Mouse (Mus musculus): Measurements from ENCODE around the gene Pum3. TPM values are rescaled to one million over a fixed set of nuclear protein-coding genes. Genes with fewer than 3 reads are reported as not detected.

Gene Pum3
- polyA plus RNA-seq, 1 experiment from 2014 or later = 48.8 TPM

DNA sequence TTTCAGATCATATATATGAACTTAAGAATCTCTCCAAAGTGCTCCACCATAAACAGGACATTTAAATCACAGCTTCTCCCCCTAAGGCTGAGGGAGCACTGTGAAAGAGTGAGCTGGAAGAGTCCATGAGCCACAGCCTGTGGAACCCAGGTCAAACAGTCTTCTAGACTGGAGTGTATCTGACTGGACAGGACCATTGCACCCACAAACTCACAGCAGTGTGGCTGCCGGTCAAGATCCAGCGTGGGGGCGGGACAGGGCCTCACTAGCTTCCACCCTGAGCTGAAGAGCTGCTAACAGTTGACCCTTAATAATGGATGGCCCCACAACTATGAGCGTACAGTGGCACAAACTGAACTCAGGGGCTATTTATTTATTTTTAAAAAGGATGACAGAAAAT is 12.2 kb downstream of the Pum3 start:
- no peaks in the 10 kb centered on the region for H3K27me3 ChIP-seq
- WGBS = 97% methylated on average over 4 of the region's 4 CpGs
- H3K27ac ChIP-seq (replicated peaks) = no peak overlapping the region
- H3K9ac ChIP-seq = no peak overlapping the region
- H3K4me3 ChIP-seq = no peak overlapping the region
- H3K4me2 ChIP-seq = no peak overlapping the region
- H3K9me3 ChIP-seq = no peaks in the 10 kb centered on the region
- no peaks in the 10 kb centered on the region for H3K4me1 ChIP-seq (replicated peaks)
- H3K36me3 ChIP-seq = peaks cover 53% of the 10 kb centered on the region
- no peak for ATAC-seq (ENCODE audit: low FRiP score, low read depth)

DNA sequence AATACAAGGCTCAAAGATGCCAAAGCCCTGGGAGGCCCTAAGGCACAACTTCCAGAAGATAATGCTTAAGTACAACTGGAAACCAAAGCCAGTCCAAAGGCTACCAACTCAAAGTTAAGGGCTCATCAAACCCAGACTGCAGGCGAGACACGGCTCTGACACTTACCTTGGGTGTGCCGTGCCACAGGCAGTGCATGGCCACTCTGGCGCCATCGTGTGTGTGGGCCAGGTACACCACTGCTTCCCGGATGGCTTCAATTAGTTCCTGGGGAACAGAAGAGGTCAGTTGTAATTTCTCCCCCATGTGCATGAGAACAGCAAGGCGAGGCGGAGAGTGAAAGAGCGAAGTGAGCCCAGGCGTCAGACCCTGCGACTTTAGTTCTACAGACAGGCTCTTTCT is 13.1 kb downstream of the Pum3 start:
- no peak overlapping the region for H3K4me2 ChIP-seq
- 69% methylated on average over 11 of the region's 11 CpGs for WGBS
- H3K9me3 ChIP-seq = no peaks in the 10 kb centered on the region
- H3K9ac ChIP-seq = no peak overlapping the region
- no peak overlapping the region for H3K4me3 ChIP-seq
- H3K4me1 ChIP-seq (replicated peaks) = no peaks in the 10 kb centered on the region
- peaks cover 54% of the 10 kb centered on the region for H3K36me3 ChIP-seq
- no peaks in the 10 kb centered on the region for H3K27me3 ChIP-seq
- no peak overlapping the region for H3K27ac ChIP-seq (replicated peaks)
- no peak for ATAC-seq (ENCODE audit: low FRiP score, low read depth)

DNA sequence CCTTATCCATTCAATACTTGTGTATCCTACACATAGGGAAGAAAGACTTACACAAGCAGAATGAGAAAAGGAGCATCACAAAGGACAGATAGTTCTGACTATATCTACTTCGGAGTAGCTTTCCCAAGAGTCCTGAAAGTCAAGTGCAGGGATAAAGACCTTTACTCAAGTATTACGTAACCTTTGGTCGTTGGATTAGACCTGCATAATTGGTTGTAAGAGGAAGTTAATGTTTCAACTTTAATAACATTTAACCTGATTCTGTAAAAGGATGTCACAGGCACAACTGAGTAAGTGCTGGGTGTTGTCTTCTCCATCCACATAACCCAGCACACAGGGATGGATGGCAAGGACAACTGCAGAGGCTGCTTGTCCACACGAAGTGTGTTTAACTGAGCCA is 18.3 kb downstream of the Pum3 start:
- no peak overlapping the region for H3K4me3 ChIP-seq
- no peak for ATAC-seq (ENCODE audit: low FRiP score, low read depth)
- H3K36me3 ChIP-seq = peaks cover 21% of the 10 kb centered on the region
- H3K9ac ChIP-seq = no peak overlapping the region
- 95% methylated on average over 4 of the region's 4 CpGs for WGBS
- no peaks in the 10 kb centered on the region for H3K27me3 ChIP-seq
- H3K9me3 ChIP-seq = no peaks in the 10 kb centered on the region
- H3K4me2 ChIP-seq = no peak overlapping the region
- no peak overlapping the region for H3K27ac ChIP-seq (replicated peaks)
- no peaks in the 10 kb centered on the region for H3K4me1 ChIP-seq (replicated peaks)

DNA sequence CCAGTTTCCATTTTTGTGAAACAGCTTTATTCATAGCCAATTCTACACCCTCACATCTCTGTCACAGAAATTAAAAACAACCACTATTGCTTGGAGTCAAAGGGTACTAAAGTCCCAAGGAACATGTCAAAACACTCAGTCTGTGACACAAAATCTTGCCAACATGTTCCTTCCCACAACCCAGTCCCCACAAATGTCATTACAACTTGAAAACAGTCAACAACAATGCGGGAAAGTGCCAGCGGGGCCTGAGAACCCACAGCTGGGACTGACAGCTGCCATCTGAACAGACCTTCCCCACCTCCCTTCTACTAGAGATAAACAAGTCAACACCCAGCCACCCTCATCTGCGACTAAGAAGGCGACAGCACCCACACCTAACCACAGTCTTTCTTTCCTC is 18.9 kb downstream of the Pum3 start:
- ATAC-seq (ENCODE audit: low FRiP score, low read depth) = no peak
- WGBS = 91% methylated on average over 4 of the region's 4 CpGs
- no peak overlapping the region for H3K9ac ChIP-seq
- H3K4me2 ChIP-seq = no peak overlapping the region
- no peak overlapping the region for H3K27ac ChIP-seq (replicated peaks)
- no peaks in the 10 kb centered on the region for H3K4me1 ChIP-seq (replicated peaks)
- H3K27me3 ChIP-seq = no peaks in the 10 kb centered on the region
- H3K36me3 ChIP-seq = peaks cover 20% of the 10 kb centered on the region
- H3K9me3 ChIP-seq = no peaks in the 10 kb centered on the region
- no peak overlapping the region for H3K4me3 ChIP-seq

DNA sequence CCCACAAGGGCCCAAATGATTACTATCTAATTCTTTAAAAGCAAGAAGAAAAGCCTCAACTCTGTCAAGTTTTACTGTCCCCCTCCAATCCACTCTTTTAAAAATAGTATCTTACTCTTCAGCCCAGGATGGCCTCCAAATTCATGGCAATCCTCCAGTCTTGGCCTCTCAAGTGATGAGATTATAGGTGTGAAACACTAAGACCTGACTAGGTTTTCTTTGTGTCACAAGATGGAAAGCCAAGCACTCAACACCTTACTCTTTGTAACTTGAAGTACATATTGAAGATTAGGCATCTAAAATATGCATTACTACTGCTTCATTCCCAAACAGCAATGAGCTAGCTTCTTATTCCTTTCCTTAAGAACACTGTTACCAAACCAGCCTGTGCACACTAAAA is 19.8 kb downstream of the Pum3 start:
- Histone ChIP-seq H3K4me3 (no peak overlapping the region), H3K4me2 (no peak overlapping the region), H3K27me3 (no peaks in the 10 kb centered on the region), H3K9ac (no peak overlapping the region), H3K36me3 (peaks cover 20% of the 10 kb centered on the region), H3K9me3 (no peaks in the 10 kb centered on the region), H3K27ac (replicated peaks) (no peak overlapping the region), H3K4me1 (replicated peaks) (no peaks in the 10 kb centered on the region)
- ATAC-seq (ENCODE audit: low FRiP score, low read depth) = no peak

DNA sequence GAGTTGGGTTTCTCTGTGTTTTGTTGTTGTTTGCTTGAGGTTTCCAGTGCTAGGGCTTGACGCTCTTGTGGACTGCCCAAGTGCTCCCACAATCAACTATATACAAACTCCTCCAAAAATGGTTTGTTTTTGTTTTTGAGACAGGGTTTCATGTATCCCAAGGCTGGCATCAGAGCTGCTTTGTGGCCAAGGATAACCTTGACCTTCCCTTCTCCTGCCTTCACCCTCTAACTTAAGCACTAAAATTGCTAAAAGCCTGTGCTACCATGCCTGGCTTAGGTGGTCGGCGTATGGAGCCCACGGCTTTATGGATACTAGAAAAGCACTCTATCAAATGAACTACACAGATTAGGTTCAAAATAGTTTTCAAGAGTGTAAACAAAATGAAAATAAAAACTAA is 20.4 kb downstream of the Pum3 start:
- no peak overlapping the region for H3K27ac ChIP-seq (replicated peaks)
- no peaks in the 10 kb centered on the region for H3K9me3 ChIP-seq
- no peak for ATAC-seq (ENCODE audit: low FRiP score, low read depth)
- no peak overlapping the region for H3K4me3 ChIP-seq
- H3K36me3 ChIP-seq = peaks cover 20% of the 10 kb centered on the region
- no peak overlapping the region for H3K9ac ChIP-seq
- H3K4me1 ChIP-seq (replicated peaks) = no peaks in the 10 kb centered on the region
- 95% methylated on average over 4 of the region's 4 CpGs for WGBS
- H3K4me2 ChIP-seq = no peak overlapping the region
- H3K27me3 ChIP-seq = no peaks in the 10 kb centered on the region

DNA sequence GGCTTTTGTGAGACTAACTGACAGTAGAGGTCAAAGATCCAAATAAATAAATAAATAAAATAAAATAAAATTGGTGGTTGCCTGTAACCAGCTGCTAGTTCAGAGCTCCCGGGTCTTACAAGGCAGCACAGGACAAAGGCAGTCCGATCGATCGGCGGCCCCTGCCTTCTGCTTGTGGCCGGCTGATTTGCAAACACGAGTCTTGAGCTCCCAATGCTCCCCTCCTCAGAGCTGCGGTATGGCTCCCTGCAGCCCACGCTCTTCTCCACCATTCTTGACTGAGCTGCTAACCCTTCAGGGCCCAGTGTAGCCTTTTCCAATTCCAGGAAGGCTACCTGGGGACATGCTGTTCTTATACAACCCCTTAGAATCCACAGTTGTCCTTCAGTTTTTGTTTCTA is 31.8 kb downstream of the Pum3 start:
- Histone ChIP-seq H3K9ac (no peak overlapping the region), H3K9me3 (no peaks in the 10 kb centered on the region), H3K27ac (replicated peaks) (no peak overlapping the region), H3K27me3 (no peaks in the 10 kb centered on the region), H3K4me1 (replicated peaks) (no peaks in the 10 kb centered on the region), H3K4me2 (no peak overlapping the region), H3K36me3 (peaks cover 56% of the 10 kb centered on the region), H3K4me3 (no peak overlapping the region)
- no peak for ATAC-seq (ENCODE audit: low FRiP score, low read depth)
- 62% methylated on average over 9 of the region's 9 CpGs for WGBS

DNA sequence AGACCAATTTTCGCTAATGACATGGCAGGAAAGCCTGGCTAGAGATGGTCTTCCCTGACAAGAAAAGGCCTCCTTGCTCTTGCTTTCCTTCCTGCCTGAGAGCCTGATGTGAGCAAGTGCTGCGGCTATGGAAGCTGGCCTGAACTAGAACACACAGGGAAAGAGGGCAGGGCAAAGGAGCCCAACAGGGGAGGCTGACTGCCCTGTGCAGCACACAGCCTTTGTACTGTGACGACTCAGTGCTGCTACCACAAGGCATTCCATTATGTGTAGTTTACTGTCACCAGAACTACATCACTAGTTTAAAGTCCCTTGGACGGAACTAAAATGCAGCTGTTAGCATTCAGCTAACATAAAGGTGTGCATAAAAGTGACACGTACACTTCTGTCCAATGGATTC is 32.4 kb downstream of the Pum3 start:
- Histone ChIP-seq H3K4me1 (replicated peaks) (no peaks in the 10 kb centered on the region), H3K27ac (replicated peaks) (no peak overlapping the region), H3K9ac (no peak overlapping the region), H3K9me3 (no peaks in the 10 kb centered on the region), H3K36me3 (peaks cover 56% of the 10 kb centered on the region), H3K4me2 (no peak overlapping the region), H3K27me3 (no peaks in the 10 kb centered on the region), H3K4me3 (no peak overlapping the region)
- 78% methylated on average over 5 of the region's 5 CpGs for WGBS
- no peak for ATAC-seq (ENCODE audit: low FRiP score, low read depth)

DNA sequence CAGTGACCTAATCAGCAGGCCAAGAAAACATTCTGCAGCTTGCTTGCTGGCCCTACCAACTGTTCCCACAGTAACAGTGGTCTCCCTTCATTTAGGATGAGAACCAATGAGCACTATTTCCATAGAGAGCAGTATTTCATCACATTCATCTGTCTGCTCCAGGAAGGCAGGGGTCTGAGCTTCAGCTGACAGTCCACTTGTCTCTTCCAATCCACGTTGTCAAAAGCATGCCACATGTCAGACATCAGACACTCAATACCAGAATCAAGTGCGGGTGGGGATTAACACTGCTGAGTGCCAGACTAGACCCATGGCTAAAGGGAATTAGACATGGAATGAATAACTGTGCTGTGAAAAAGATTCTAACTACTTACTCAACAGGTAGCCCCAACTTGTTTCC is 32.9 kb downstream of the Pum3 start:
- Histone ChIP-seq H3K27me3 (no peaks in the 10 kb centered on the region), H3K9me3 (no peaks in the 10 kb centered on the region), H3K4me2 (no peak overlapping the region), H3K9ac (no peak overlapping the region), H3K27ac (replicated peaks) (no peak overlapping the region), H3K4me3 (no peak overlapping the region), H3K4me1 (replicated peaks) (no peaks in the 10 kb centered on the region), H3K36me3 (peaks cover 54% of the 10 kb centered on the region)
- WGBS = 82% methylated on average over 2 of the region's 2 CpGs
- no peak for ATAC-seq (ENCODE audit: low FRiP score, low read depth)

DNA sequence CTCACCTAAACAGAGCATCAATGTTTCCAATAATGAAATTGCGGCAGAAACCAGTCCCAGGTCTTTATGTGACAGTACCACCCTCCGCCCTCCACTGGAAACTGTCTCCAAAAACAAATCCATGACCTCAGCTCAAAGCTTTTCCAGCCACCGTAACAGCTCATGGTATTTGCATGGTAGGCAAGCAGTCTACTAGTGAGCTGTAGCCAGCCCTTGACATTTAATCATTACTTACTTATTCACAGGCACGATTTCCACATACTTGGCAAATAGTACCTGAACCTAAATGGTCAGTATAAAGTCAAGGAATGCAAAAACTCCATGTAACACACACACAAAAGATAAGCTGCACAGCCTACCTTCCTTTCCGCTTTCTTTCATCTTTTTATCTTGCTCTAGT is 33.7 kb downstream of the Pum3 start:
- no peaks in the 10 kb centered on the region for H3K9me3 ChIP-seq
- no peak for ATAC-seq (ENCODE audit: low FRiP score, low read depth)
- H3K9ac ChIP-seq = no peak overlapping the region
- H3K36me3 ChIP-seq = peaks cover 52% of the 10 kb centered on the region
- no peak overlapping the region for H3K4me2 ChIP-seq
- no peaks in the 10 kb centered on the region for H3K4me1 ChIP-seq (replicated peaks)
- H3K27ac ChIP-seq (replicated peaks) = no peak overlapping the region
- 97% methylated on average over 5 of the region's 5 CpGs for WGBS
- H3K27me3 ChIP-seq = no peaks in the 10 kb centered on the region
- no peak overlapping the region for H3K4me3 ChIP-seq

DNA sequence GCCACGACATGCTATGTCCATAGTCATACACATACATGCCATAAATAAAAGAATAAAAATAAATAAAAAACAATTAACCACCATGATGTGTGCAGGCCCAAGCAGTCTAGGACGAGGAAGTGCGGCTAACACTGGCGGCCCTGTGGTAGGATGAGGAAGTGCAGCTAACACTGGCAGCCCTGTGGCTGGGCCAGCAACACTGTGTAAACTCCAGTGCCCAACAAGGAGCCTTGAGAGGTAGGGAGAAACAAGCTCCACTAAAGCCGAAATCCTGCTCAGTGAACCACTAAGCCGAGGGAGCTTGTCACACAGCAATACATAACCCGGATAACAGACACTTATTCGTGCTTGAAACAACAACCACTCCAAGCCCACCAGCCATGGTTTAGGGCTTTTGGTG is 34.1 kb downstream of the Pum3 start:
- H3K9me3 ChIP-seq = no peaks in the 10 kb centered on the region
- ATAC-seq (ENCODE audit: low FRiP score, low read depth) = no peak
- no peak overlapping the region for H3K4me2 ChIP-seq
- H3K27ac ChIP-seq (replicated peaks) = no peak overlapping the region
- H3K27me3 ChIP-seq = no peaks in the 10 kb centered on the region
- no peak overlapping the region for H3K4me3 ChIP-seq
- 91% methylated on average over 8 of the region's 8 CpGs for WGBS
- no peaks in the 10 kb centered on the region for H3K4me1 ChIP-seq (replicated peaks)
- no peak overlapping the region for H3K9ac ChIP-seq
- H3K36me3 ChIP-seq = peaks cover 52% of the 10 kb centered on the region

DNA sequence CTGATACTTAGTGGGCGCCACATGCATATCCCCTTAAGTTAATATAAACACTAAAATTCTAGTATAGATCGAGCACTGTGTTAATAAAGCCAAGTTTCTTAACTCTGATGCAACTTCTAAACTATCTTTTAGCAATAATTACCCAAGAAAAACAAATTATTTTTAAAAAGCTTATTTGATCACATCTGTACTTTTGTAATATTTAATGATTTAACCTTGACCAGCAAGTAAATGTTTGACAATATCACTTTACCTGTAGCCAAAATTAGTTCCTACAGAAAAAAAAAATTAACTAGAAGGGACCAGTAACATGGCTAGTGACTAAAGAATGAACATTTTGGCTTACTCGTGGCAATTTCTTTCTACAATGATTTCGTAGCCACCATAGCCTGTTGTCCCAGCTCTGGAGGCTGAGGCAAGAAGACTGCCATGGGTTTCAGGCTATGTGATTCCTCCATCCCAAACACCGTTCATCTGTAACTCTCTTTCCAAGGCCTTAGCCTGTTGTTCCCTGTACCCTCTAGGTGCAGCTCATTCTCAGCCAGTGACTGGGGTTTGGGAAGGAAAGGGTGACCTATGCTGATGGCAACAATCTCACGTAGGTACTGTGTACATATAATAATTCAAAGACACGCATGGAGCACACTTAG is 35.2 kb downstream of the Pum3 start:
- H3K27ac ChIP-seq (replicated peaks) = no peak overlapping the region
- no peak overlapping the region for H3K9ac ChIP-seq
- H3K4me1 ChIP-seq (replicated peaks) = no peaks in the 10 kb centered on the region
- WGBS = 96% methylated on average over 7 of the region's 7 CpGs
- ATAC-seq (ENCODE audit: low FRiP score, low read depth) = no peak
- no peaks in the 10 kb centered on the region for H3K27me3 ChIP-seq
- no peak overlapping the region for H3K4me3 ChIP-seq
- H3K4me2 ChIP-seq = no peak overlapping the region
- no peaks in the 10 kb centered on the region for H3K9me3 ChIP-seq
- peaks cover 53% of the 10 kb centered on the region for H3K36me3 ChIP-seq

DNA sequence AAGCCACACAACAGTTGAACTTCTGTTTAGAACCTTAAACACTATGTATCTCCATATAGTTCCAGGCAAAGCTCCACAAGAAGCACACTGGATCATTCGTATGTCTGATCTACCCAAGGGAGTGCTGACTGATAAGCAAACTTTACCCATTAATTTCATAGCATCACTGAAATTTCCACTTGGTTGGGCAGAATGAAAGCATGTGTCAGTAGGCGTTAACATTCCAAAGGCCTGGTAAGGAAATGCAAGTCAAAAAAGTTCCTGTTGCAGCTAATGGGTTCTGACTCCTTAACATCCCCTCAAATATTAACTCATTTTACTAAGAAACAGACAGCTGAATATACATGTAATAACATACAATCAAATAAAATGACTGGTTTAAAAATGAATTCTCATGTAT is 37.2 kb downstream of the Pum3 start:
- Histone ChIP-seq H3K4me2 (no peak overlapping the region), H3K4me1 (replicated peaks) (no peaks in the 10 kb centered on the region), H3K4me3 (no peak overlapping the region), H3K9ac (no peak overlapping the region), H3K36me3 (peaks cover 45% of the 10 kb centered on the region), H3K27ac (replicated peaks) (no peak overlapping the region), H3K9me3 (no peaks in the 10 kb centered on the region), H3K27me3 (no peaks in the 10 kb centered on the region)
- ATAC-seq (ENCODE audit: low FRiP score, low read depth) = no peak
- WGBS = 73% methylated on average over 2 of the region's 2 CpGs

All from hindbrain, embryonic 15.5 days (tissue).